Mouse (Mus musculus) megakaryocyte, embryonic 14.5 days (primary cell): ENCODE data around the gene H1f0. TPM values are rescaled to one million over a fixed set of nuclear protein-coding genes. Genes with fewer than 3 reads are reported as not detected.

Source experiments
- H3K27me3 ChIP-seq: replicated peaks from 2 replicates; pipeline ENCODE3; 2012; ENCODE audit warnings: inconsistent platforms
- H3K36me3 ChIP-seq: replicated peaks from 2 replicates; pipeline ENCODE3; 2012; ENCODE audit warnings: low read length, inconsistent platforms, mixed read lengths
- H3K4me1 ChIP-seq: 2 replicates; pipeline ENCODE4 v1.6.1; 2012; ENCODE audit warnings: inconsistent platforms
- H3K4me3 ChIP-seq: replicated peaks from 2 replicates; pipeline ENCODE3; 2012; ENCODE audit warnings: moderate library complexity, mild to moderate bottlenecking, inconsistent platforms
- H3K9me3 ChIP-seq: 2 replicates; pipeline ENCODE4 v1.6.1; 2012; ENCODE audit warnings: inconsistent platforms
- FLI1 ChIP-seq: IDR thresholded peaks from 2 replicates; pipeline ENCODE4 v1.6.1; 2012; ENCODE audit warnings: low read length, inconsistent platforms, mixed read lengths
- GATA1 ChIP-seq: IDR thresholded peaks from 3 replicates; pipeline ENCODE4 v1.6.1; 2012; ENCODE audit warnings: mixed read lengths, low read length, inconsistent platforms, borderline replicate concordance
- polyA plus RNA-seq: library from polyadenylated mRNA; stranded (reverse); fragments of >175 nt; gene quantifications from 2 replicates; pipeline ENCODE4 v1.2.3, GENCODE M21; 2012; ENCODE audit warnings: low replicate concordance; ENCODE audit not compliant: insufficient read depth

H1f0 gene
- polyA plus RNA-seq, 1 experiment = 406 TPM

DNA sequence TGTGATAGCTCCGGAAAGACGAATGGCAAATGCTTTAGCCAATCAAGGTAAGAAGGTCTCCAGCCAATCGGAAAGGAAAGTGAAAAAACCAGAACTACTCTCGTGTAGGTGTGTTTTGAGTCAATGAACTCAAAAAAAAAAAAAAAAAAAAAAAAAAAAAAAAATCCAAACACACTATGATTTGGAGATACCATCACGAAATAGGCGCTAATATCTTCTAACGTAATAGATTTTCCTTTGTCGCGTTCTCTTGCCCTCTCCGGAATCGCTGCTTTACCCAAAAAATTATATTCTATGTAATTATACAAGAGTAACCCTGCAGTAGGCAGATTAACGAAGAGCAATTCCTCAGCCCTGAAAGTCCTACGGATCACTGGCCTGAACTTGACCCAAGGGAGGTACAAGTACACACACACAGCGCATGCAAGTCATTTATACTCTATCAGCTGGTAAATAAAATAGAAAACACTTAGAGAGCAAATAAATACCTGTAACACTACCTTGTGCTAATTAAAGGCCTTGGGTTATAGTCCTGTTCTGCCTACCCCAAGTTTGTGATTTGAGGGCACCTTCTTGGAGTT lies 35.0 kb downstream of the H1f0 start:
- H3K9me3 ChIP-seq = peaks cover 14% of the 10 kb centered on the region
- no peak for TF ChIP-seq GATA1
- TF ChIP-seq FLI1 = no peak
- H3K4me3 ChIP-seq = peak overlapping the region; percentile 96
- H3K27me3 ChIP-seq = no peaks in the 10 kb centered on the region
- peaks cover 73% of the 10 kb centered on the region for H3K4me1 ChIP-seq
- H3K36me3 ChIP-seq = peaks cover 35% of the 10 kb centered on the region

DNA sequence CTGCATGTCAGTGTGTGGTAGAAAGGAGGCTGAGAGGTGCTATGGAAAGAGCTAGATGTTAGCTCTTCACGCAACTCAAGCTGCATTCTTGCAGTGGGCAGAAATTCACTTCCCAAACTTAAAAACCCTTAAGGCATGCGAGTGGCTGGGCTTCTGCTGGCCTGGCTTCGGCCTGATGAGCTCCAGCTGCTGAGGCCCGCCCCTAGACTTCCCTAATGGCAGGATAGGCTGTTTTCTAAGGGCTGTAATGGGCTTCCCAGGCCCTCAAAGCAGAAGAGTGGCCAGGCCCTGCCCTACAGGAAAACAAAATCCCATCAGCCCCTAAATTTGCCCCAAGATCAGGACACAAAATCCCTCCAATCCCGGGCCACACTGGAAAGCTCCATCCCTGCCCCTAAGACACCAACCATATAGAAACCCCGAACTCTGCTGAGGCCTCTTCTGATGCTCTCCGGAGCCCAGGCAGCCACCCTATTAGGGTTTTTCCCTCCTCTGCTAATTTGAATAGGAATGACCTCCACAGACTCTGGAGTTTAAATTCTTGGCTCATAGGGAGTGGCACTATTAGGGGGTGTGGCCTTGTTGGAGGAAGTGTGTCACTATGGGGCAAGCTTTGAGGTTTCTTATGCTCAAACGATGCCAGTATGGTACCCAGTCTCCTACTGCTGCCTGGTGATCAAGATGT lies 37.0 kb downstream of the H1f0 start:
- no peak overlapping the region for H3K4me3 ChIP-seq
- peaks cover 7% of the 10 kb centered on the region; the same call in 1 of the 2 replicates for H3K9me3 ChIP-seq
- TF ChIP-seq FLI1 = no peak
- no peak for TF ChIP-seq GATA1
- peaks cover 6% of the 10 kb centered on the region for H3K27me3 ChIP-seq
- peaks cover 75% of the 10 kb centered on the region for H3K4me1 ChIP-seq
- H3K36me3 ChIP-seq = peaks cover 15% of the 10 kb centered on the region

DNA sequence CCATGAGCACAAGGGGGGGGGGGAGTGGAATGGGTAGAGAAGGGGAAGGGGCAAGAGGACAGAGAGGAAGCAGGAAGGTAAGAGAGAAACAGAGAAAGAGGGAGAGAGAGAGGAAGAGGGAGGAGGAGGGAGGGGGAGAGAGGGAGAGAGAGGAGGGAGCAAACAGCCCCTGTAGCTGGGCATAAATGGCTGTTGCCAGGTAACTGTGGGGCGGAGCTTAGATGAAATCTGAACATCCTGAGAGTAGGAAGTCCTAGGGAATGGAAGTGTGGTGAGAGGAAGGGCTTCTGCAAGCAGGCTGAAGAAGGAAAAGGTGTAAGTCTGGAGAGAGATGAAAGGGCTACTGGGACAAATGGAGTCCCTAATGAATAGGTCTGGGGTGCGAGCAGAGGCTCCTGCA lies 38.0 kb downstream of the H1f0 start:
- Histone ChIP-seq H3K36me3 (peaks cover 4% of the 10 kb centered on the region), H3K4me3 (no peak overlapping the region), H3K27me3 (peaks cover 6% of the 10 kb centered on the region), H3K9me3 (peaks cover 7% of the 10 kb centered on the region; the same call in 1 of the 2 replicates), H3K4me1 (peaks cover 75% of the 10 kb centered on the region)
- TF ChIP-seq FLI1 = no peak
- TF ChIP-seq GATA1 = no peak

DNA sequence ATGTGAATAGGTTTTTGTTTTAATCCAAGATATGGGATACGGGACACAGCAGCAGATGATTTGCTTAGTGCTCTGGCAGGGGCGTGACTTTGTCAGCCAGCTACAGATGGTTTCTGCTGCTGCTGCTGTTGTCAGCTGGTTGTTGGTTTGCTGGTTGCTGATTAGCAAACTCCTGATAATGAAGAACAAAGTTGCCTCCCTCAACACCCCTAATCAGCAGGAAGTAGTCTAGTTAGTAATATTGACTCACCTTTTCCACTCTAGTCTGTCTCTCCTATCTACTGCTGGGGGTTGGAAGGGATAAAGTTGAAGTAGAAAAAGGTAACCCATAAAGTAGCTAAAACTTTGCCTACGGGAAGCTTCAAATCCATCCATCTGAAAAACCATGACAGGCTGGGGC lies 39.4 kb downstream of the H1f0 start:
- peaks cover 71% of the 10 kb centered on the region for H3K4me1 ChIP-seq
- no peak overlapping the region for H3K4me3 ChIP-seq

DNA sequence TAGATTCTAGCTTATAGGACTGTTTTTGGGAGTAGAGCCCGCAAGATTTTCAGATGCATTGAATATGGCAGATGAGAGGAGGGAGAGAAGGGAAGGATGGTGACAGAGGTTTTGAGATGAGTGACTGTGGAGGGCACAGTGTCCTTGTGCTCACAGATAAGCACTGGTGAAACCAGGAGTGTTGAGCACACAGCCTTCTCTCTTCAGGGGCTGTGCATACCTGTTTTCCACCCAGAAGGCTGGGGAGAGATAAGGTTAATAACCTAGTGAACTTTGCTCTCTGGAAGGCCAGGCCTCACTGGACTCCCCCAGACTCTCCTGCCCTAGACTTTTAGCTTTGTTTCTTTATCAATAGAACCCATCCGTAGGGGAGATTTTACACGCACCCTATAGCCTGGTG lies 40.2 kb downstream of the H1f0 start:
- H3K4me1 ChIP-seq = peaks cover 68% of the 10 kb centered on the region
- H3K36me3 ChIP-seq = peaks cover 4% of the 10 kb centered on the region
- no peak overlapping the region for H3K4me3 ChIP-seq
- H3K27me3 ChIP-seq = peaks cover 6% of the 10 kb centered on the region
- TF ChIP-seq FLI1 (no peak), GATA1 (no peak)
- H3K9me3 ChIP-seq = peaks cover 7% of the 10 kb centered on the region; the same call in 1 of the 2 replicates

More for the DNA sequence above, 39.4 kb downstream of the H1f0 start:
- H3K36me3 ChIP-seq = peaks cover 4% of the 10 kb centered on the region
- H3K9me3 ChIP-seq = peaks cover 7% of the 10 kb centered on the region; the same call in 1 of the 2 replicates
- TF ChIP-seq GATA1 (no peak), FLI1 (no peak)
- H3K27me3 ChIP-seq = peaks cover 6% of the 10 kb centered on the region

DNA sequence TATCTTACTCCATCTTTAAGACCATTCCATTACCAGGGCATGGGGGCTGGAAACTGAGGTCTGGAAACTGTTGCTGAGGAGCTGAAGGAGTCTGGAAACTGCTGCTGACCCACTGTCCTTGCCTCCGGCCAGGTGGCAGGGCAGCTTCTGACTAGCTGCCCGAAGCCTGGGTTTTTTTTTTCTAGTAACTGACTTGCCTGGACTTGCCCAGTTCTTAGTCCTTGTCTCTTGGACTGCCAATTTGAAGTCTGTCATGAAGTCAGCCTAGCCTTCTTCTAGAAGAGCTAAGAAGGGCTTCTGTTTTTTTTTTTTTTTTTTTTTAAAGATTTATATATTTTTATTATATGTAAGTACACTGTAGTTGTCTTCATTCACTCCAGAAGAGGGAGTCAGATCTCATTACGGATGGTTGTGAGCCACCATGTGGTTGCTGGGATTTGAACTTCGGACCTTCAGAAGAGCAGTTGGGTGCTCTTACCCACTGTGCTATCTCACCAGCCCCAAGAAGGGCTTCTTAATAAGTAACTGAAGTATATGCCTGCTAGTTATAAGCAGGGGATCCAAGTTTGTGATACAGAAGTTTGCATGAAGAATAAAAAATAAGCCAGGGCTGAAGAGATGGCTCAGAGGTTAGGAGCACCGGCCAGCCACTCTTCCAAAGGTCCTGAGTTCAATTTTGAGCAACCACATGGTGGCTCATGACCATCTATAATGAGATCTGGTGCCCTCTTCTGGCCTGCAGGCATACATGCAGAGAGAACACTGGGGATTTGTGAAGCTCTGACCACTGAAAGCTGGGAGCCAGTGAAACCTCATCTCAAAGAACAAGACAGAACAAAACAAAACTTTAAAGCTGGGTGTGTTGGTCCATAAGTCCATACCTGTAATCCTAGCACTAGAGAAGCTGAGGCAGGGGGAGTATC lies 43.1 kb downstream of the H1f0 start:
- H3K4me3 ChIP-seq = no peak overlapping the region
- H3K9me3 ChIP-seq = peaks cover 7% of the 10 kb centered on the region; the same call in 1 of the 2 replicates
- TF ChIP-seq FLI1 = no peak
- TF ChIP-seq GATA1 = no peak
- peaks cover 73% of the 10 kb centered on the region for H3K4me1 ChIP-seq
- H3K27me3 ChIP-seq = peaks cover 6% of the 10 kb centered on the region
- peaks cover 6% of the 10 kb centered on the region for H3K36me3 ChIP-seq

DNA sequence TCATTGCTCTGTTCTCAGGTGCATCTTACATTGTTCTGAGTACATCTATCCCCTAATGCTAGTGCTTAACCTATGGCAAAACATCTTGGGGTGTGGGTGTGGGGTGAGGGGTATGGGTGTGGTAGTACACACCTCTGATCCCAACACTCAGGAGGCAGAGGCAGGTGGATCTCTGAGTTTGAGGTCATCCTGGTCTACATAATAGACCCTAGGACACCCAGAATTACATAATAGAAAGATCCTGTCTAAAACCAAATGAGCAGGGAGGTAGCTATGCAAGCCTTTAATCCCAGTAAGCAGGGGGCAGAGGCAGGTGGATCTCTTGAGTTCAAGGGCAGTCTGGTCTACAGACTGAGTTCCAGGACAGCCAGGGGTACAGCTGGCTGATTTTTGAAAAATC lies 45.5 kb downstream of the H1f0 start:
- H3K36me3 ChIP-seq = peaks cover 26% of the 10 kb centered on the region
- H3K4me1 ChIP-seq = peaks cover 57% of the 10 kb centered on the region
- no peak for TF ChIP-seq FLI1
- TF ChIP-seq GATA1 = no peak
- peaks cover 6% of the 10 kb centered on the region for H3K27me3 ChIP-seq
- H3K4me3 ChIP-seq = no peak overlapping the region
- no peaks in the 10 kb centered on the region for H3K9me3 ChIP-seq

DNA sequence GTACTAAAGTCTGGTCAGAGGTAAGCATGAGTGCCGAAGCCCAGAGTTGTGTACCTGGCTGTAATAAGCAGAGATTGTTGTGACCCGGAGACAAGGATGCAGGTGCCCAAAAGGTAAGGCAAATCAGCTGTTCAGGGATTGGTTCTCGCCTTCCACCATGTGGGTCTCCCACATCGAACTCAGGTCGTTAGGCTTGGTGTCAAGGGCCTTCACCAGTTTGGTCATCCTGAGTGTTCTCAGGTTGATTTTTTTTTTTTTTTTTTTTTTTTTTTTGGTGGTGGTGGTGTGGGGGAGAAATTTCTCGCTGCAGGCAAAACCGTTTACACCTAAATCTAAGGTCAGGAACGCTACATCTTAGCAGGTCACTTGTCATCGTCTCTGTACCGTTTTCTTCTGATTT lies 46.2 kb downstream of the H1f0 start:
- Histone ChIP-seq H3K36me3 (peaks cover 33% of the 10 kb centered on the region), H3K27me3 (peaks cover 5% of the 10 kb centered on the region), H3K4me3 (peak overlapping the region; percentile 97), H3K4me1 (peaks cover 53% of the 10 kb centered on the region), H3K9me3 (no peaks in the 10 kb centered on the region)
- TF ChIP-seq GATA1 = no peak
- TF ChIP-seq FLI1 = no peak

DNA sequence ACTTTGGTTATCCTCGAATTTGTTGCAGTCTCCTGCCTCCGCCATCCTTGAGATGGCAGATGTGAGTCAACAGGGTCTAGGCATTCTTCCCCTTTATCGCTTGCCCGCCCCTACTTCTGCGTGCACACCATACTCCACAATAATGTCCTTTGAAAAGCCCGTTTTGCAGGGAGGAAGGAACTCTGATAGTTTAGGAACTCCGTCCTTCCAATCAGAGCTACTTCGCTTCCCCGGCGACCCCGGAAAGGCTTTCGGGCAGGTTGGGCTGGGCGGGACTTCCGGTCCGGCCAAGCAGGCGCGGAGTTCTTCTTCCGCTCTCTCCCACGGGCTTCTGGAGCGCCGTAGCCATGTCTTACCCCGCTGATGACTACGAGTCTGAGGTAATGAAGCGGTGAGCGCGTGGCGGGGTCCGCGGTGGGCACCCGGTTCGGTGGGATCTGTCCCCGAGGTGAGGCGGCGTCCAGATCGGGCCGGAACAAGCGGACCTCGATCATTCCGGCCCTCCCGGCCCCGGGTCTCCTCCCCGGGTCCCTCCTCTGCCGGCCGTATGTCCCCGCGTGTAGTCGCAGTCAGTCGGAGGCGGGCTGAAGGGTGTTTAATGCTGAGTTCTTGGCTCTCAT lies 46.8 kb downstream of the H1f0 start, which contains the start of gene Eif3l:
Gene Eif3l (plus strand): TSS at position 267 of the 620 bp plus-strand sequence.
- Histone ChIP-seq H3K4me3 (peak within 1 kb of the TSS; percentile 97), H3K9me3 (no peaks in the 10 kb centered on the region), H3K27me3 (peaks cover 1% of the 10 kb centered on the region), H3K36me3 (peaks cover 39% of the 10 kb centered on the region), H3K4me1 (peaks cover 47% of the 10 kb centered on the region)
- peak; percentile 51; the same call in 1 of the 2 replicates for TF ChIP-seq FLI1
- TF ChIP-seq GATA1 = no peak
